Mouse (Mus musculus) megakaryocyte, embryonic 14.5 days (primary cell): ENCODE results near the gene Jag2.

Source experiments
- FLI1 ChIP-seq: IDR thresholded peaks from 2 replicates; pipeline ENCODE4 v1.6.1; 2012; ENCODE audit warnings: low read length, inconsistent platforms, mixed read lengths
- GATA1 ChIP-seq: IDR thresholded peaks from 3 replicates; pipeline ENCODE4 v1.6.1; 2012; ENCODE audit warnings: mixed read lengths, low read length, inconsistent platforms, borderline replicate concordance

DNA sequence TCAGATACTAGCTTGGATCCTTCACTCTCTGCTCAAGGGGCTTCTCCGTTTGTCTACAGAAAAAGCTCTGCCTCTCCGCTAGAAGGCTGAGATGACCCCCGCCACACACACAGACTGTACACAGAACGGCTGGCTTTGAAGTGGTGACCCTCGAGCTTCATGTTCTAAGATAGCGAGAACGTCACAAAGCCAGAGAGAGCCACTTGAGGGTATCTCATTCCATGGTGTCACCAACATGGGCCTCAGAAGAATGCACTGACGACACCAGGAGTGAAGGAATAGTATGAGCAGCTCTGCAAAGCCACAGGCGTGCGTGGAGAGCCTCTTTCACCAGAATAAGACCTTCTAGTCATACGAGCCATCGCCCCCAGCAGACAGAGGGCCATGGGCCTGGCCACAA, 8.1 kb downstream of the Jag2 start:
- TF ChIP-seq GATA1 (no peak), FLI1 (no peak)
